Mouse (Mus musculus) forebrain, embryonic 11.5 days (tissue): ENCODE results near the gene Tfcp2. TPM values are rescaled to one million over a fixed set of nuclear protein-coding genes. Genes with fewer than 3 reads are reported as not detected.

Experiments
- ATAC-seq: fragments of 200-750 bp; cut with Nextera tagmentation; replicated peaks from 2 replicates; pipeline ENCODE4 v1.8.0; 2017; ENCODE audit warnings: moderate TSS enrichment; ENCODE audit not compliant: low FRiP score
- DNase-seq: peaks from one replicate; pipeline ENCODE4 v3.0.0-alpha.2; 2017; ENCODE audit warnings: low spot score
- H3K27ac ChIP-seq: fragments of 300-500 bp; sonication (generic); 2 replicates; pipeline ENCODE4 v1.5.1; 2014; ENCODE audit warnings: low read depth, low read length
- H3K27me3 ChIP-seq: fragments of 300-500 bp; sonication (generic); 2 replicates; pipeline ENCODE4 v1.6.1; 2014; ENCODE audit warnings: mild to moderate bottlenecking, low read length, mixed read lengths; ENCODE audit not compliant: control insufficient read depth, insufficient read depth
- H3K36me3 ChIP-seq: fragments of 300-500 bp; sonication (generic); 2 replicates; pipeline ENCODE4 v1.6.1; 2014; ENCODE audit warnings: mild to moderate bottlenecking, low read length, moderate library complexity, mixed read lengths; ENCODE audit not compliant: control insufficient read depth, insufficient read depth
- H3K4me1 ChIP-seq: fragments of 300-500 bp; sonication (generic); replicated peaks from 2 replicates; pipeline ENCODE4 v1.6.1; 2014; ENCODE audit warnings: low read length, mixed read lengths; ENCODE audit not compliant: control insufficient read depth, insufficient read depth
- H3K4me2 ChIP-seq: fragments of 300-500 bp; sonication (generic); 2 replicates; pipeline ENCODE4 v1.6.1; 2014; ENCODE audit warnings: low read depth, mild to moderate bottlenecking, low read length, moderate library complexity, mixed read lengths; ENCODE audit not compliant: severe bottlenecking
- H3K4me3 ChIP-seq: fragments of 300-500 bp; sonication (generic); 2 replicates; pipeline ENCODE4 v1.5.1; 2014; ENCODE audit warnings: low read depth, low read length
- H3K9ac ChIP-seq: fragments of 300-500 bp; sonication (generic); 2 replicates; pipeline ENCODE4 v1.6.1; 2014; ENCODE audit warnings: low read length
- H3K9me3 ChIP-seq: fragments of 300-500 bp; sonication (generic); 2 replicates; pipeline ENCODE4 v1.6.1; 2016; ENCODE audit warnings: low read length, mixed read lengths; ENCODE audit not compliant: control insufficient read depth
- WGBS: fragments of 180-500 bp; shearing (Covaris S2); extraction: QIAGEN DNeasy Blood & Tissue Kit; methylation state at CpG from one replicate; pipeline ENCODE4 v1.1.7; 2014; 5-methylcytosine and 5-hydroxymethylcytosine counted together
- polyA plus RNA-seq: library from polyadenylated mRNA; unstranded; fragments of >200 nt; fragmentation: Nextera tagmentation; extraction: Ambion mirVana; gene quantifications from 2 replicates; pipeline ENCODE4 v1.2.1, GENCODE M21; 2014

The Tfcp2 gene
- polyA plus RNA-seq, 1 experiment from 2014 or later = 31.7 TPM

- Histone ChIP-seq H3K27ac (no peak overlapping the region), H3K36me3 (no peaks in the 10 kb centered on the region; the same call in 1 of the 2 replicates), H3K27me3 (no peaks in the 10 kb centered on the region), H3K4me2 (no peak overlapping the region), H3K4me1 (no peaks in the 10 kb centered on the region), H3K9ac (no peak overlapping the region), H3K9me3 (no peaks in the 10 kb centered on the region), H3K4me3 (no peak overlapping the region)
- ATAC-seq (no peak), DNase-seq (no peak)
- 88% methylated on average over 7 of the region's 8 CpGs for WGBS
Measured at GRCm38 (mm10) chr15:100590436-100590835, 38.6 kb upstream of the Tfcp2 start.

DNA sequence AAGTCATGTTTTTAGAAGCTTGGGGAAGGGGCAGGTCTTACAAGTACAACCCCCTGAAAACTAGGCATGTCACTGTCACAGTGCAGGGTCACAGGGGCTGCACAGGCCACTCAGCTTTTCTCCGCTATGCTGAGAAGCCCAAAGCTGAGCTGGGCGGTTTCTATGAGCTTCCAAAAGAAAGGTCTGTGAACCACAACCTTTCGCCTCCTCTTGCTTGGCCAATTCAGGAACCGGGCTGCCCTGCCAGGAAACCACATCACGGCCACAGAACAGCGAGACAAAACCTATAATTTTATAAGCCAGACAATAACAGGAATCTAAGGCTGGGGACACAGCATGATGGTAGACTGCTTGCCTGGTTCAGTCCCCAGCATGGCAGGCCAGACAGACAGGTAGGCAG, 36.5 kb upstream of the Tfcp2 start:
- H3K9me3 ChIP-seq = no peaks in the 10 kb centered on the region
- H3K4me3 ChIP-seq = no peak overlapping the region
- no peak overlapping the region for H3K4me2 ChIP-seq
- no peaks in the 10 kb centered on the region for H3K27me3 ChIP-seq
- no peaks in the 10 kb centered on the region; the same call in 1 of the 2 replicates for H3K36me3 ChIP-seq
- H3K9ac ChIP-seq = no peak overlapping the region
- DNase-seq = no peak
- no peaks in the 10 kb centered on the region for H3K4me1 ChIP-seq
- whole genome bisulfite sequencing = 87% methylated on average over 6 of the region's 6 CpGs
- no peak for ATAC-seq
- no peak overlapping the region for H3K27ac ChIP-seq

GRCm38 (mm10) chr15:100587166-100587565, 35.4 kb upstream of the Tfcp2 start:
- no peaks in the 10 kb centered on the region for H3K4me1 ChIP-seq
- WGBS = 76% methylated on average over 4 of the region's 4 CpGs
- no peak overlapping the region for H3K4me2 ChIP-seq
- ATAC-seq (no peak), DNase-seq (no peak)
- H3K27me3 ChIP-seq = no peaks in the 10 kb centered on the region
- no peaks in the 10 kb centered on the region for H3K9me3 ChIP-seq
- no peak overlapping the region for H3K27ac ChIP-seq
- no peak overlapping the region for H3K9ac ChIP-seq
- H3K36me3 ChIP-seq = no peaks in the 10 kb centered on the region; the same call in 1 of the 2 replicates
- no peak overlapping the region for H3K4me3 ChIP-seq

DNA sequence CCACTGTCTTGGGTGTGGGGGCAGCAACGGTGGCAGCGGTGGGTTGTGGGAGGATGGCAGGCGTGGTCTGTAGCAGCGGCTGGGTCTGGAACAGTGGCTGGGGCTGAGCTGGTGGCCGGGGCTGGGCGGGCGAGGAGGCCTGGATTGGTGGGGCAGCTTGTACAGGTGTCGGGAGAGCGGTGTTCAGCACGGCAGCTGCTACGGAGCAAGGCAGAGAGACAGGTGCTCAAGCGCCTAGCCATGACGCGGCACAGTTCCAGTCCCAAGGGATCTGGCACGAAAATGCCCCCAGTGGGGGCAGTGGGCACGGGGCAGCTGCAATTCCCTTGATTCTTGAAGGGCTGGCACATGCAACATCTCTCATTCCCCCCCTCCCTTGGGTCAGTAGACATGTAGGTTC, 34.1 kb upstream of the Tfcp2 start:
- H3K27ac ChIP-seq = no peak overlapping the region
- 92% methylated on average over 16 of the region's 16 CpGs for WGBS
- ATAC-seq (no peak), DNase-seq (no peak)
- H3K9ac ChIP-seq = no peak overlapping the region
- no peaks in the 10 kb centered on the region; the same call in 1 of the 2 replicates for H3K36me3 ChIP-seq
- H3K9me3 ChIP-seq = no peaks in the 10 kb centered on the region
- no peak overlapping the region for H3K4me2 ChIP-seq
- no peak overlapping the region for H3K4me3 ChIP-seq
- H3K4me1 ChIP-seq = no peaks in the 10 kb centered on the region
- H3K27me3 ChIP-seq = no peaks in the 10 kb centered on the region

DNA sequence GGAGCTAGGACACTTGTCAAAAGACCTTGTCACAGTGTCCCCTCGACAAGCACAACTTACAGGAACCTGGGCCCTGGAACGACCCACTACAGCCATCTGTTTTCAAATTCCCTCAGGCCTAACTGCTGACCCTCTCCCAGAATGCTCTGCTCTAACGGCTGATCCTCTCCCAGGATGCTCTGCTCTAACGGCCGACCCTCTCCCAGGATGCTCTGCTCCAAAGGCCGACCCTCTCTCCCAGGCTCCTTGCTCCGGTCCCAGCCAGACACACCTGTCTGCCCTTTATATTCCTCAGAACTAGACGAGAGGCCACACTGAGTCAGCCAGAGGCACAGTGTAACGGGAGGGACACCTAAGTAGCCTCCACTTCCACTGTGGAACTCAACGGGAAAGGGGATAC, 28.3 kb upstream of the Tfcp2 start:
- ATAC-seq (no peak), DNase-seq (no peak)
- 91% methylated on average over 10 of the region's 10 CpGs for WGBS
- H3K27ac ChIP-seq = no peak overlapping the region
- H3K4me1 ChIP-seq = no peaks in the 10 kb centered on the region
- no peaks in the 10 kb centered on the region for H3K36me3 ChIP-seq
- no peak overlapping the region for H3K4me2 ChIP-seq
- H3K9me3 ChIP-seq = no peaks in the 10 kb centered on the region
- H3K27me3 ChIP-seq = no peaks in the 10 kb centered on the region
- H3K9ac ChIP-seq = no peak overlapping the region
- no peak overlapping the region for H3K4me3 ChIP-seq

DNA sequence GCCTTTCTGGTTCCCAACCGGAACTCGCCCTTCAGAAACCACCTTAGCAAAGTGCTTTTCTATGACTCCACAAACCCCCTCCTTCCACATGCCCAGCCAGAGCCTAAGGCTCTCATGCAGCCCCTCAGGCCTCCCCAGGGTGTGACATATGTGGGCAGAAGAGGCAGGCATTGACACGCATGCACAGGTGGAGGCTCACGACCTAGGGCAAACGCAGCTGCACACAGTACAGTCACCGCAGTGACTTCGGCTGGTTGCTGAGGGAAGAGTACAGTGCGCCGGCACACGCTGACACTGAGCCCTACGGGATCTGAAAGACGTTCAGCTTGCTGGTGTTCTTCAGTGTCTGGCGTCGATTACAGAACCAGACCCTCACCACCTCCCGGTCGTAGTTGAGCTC, 26.2 kb upstream of the Tfcp2 start:
- no peak overlapping the region for H3K9ac ChIP-seq
- H3K4me2 ChIP-seq = no peak overlapping the region
- 88% methylated on average over 16 of the region's 16 CpGs for WGBS
- no peak for ATAC-seq
- no peak overlapping the region for H3K27ac ChIP-seq
- H3K9me3 ChIP-seq = no peaks in the 10 kb centered on the region
- H3K27me3 ChIP-seq = no peaks in the 10 kb centered on the region
- H3K36me3 ChIP-seq = no peaks in the 10 kb centered on the region
- no peak overlapping the region for H3K4me3 ChIP-seq
- no peak for DNase-seq
- H3K4me1 ChIP-seq = no peaks in the 10 kb centered on the region

DNA sequence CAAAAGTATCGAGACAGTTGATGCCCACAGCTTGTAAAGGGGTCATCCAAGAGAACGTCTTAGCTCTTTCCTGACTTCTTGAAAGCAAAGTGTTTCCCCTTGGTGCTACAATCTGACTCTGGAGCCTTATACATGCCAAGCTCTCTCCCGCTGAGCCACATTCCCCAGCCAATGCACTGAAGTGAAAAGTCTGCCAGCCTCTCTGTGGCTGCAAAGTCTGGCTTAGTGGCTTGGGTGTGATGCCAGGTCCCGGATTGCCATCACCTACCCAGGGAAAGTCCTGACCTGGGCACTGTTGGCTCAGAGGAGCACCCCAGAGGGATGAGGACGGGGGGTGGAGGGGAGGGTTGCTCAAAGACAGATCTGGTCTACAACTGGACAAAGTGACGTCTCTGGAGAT, 25.0 kb upstream of the Tfcp2 start:
- H3K9ac ChIP-seq = no peak overlapping the region
- no peak overlapping the region for H3K4me3 ChIP-seq
- H3K4me1 ChIP-seq = no peaks in the 10 kb centered on the region
- H3K27ac ChIP-seq = no peak overlapping the region
- ATAC-seq (no peak), DNase-seq (no peak)
- H3K4me2 ChIP-seq = no peak overlapping the region
- 81% methylated on average over 6 of the region's 6 CpGs for WGBS
- no peaks in the 10 kb centered on the region for H3K9me3 ChIP-seq
- no peaks in the 10 kb centered on the region for H3K36me3 ChIP-seq
- H3K27me3 ChIP-seq = no peaks in the 10 kb centered on the region

GRCm38 (mm10) chr15:100576392-100576791, 24.6 kb upstream of the Tfcp2 start:
- 84% methylated on average over 6 of the region's 6 CpGs for WGBS
- no peaks in the 10 kb centered on the region for H3K36me3 ChIP-seq

GRCm38 (mm10) chr15:100575366-100575765, 23.6 kb upstream of the Tfcp2 start:
- no peaks in the 10 kb centered on the region for H3K27me3 ChIP-seq
- no peak overlapping the region for H3K4me3 ChIP-seq
- 88% methylated on average over 12 of the region's 12 CpGs for WGBS
- H3K4me2 ChIP-seq = no peak overlapping the region
- DNase-seq = no peak
- H3K9ac ChIP-seq = no peak overlapping the region
- H3K4me1 ChIP-seq = no peaks in the 10 kb centered on the region
- no peaks in the 10 kb centered on the region for H3K9me3 ChIP-seq
- no peak for ATAC-seq
- H3K27ac ChIP-seq = no peak overlapping the region
- no peaks in the 10 kb centered on the region for H3K36me3 ChIP-seq

More at GRCm38 (mm10) chr15:100576392-100576791, 24.6 kb upstream of the Tfcp2 start:
- H3K4me3 ChIP-seq = no peak overlapping the region
- ATAC-seq (no peak), DNase-seq (no peak)
- H3K4me2 ChIP-seq = no peak overlapping the region
- H3K27me3 ChIP-seq = no peaks in the 10 kb centered on the region
- H3K4me1 ChIP-seq = no peaks in the 10 kb centered on the region
- no peak overlapping the region for H3K27ac ChIP-seq
- H3K9ac ChIP-seq = no peak overlapping the region
- no peaks in the 10 kb centered on the region for H3K9me3 ChIP-seq
